Mouse (Mus musculus) thymus, postnatal 4 days (tissue): ENCODE measurements around the gene Crkl.

Experiments
- DNase-seq: peaks from one replicate; pipeline ENCODE4 v3.0.0; 2021

Crkl gene

DNA sequence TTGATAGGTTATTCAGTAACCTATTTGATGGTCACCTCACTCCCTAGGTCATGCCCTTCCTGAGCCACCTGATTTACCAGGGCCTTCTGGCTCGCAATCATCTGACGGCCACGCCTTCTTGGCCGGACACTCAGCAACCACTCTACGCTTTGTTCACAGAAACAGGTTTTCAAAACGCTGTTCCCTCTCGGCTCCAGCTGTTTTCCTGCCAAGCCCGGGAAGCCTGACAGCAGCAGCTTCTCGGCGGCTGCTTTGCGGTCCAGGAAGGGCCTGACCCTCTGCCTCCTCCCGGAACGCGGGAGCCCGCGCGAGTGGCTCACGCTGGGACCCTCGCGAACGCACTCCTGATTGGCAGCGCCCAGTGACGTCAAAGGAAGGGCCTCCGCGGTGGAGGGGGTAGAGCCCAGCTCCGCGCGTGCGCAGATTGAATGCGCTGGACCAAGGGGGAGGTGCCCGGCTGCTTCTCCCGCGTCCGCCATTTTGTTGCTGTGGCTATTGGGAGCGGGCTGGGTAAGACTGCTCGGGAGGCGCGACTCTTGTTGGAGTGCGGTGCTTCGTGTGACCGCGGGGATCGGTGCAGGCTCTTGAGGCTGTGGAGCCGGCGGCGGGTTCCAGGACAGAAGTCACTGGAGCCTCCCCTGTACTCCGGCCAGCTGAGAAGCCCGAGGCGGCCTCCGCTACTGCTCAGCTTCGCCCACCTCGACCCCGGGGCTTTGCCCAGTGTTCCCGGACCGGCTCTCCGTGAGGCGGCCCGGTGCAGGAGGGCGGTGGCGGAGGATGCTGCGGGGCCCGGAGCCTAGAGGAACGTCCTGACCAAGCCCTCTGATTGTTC is at the start of gene Crkl:
Gene Crkl (plus strand): TSS at position 447 of the 832 bp plus-strand sequence.
- peak; percentile 98 for DNase-seq

DNA sequence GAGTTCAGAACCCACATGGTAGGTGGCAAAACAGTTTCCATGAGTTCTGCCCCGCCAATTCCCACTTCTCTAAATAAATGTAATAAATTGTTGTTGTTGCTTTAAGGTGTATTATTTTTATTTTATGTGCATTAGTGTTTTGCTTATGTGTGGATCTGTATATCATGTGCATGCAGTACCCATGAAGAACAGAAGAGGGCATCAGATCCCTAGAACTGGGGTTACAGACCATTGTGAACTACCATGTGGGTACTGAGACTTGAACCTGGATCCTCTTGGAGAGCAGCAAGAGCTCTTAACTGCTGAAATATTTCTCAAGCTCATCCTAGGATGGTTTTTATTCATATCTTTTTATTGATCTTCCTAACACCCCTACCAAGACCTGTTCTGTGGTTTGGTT is 48.9 kb upstream of the Crkl start:
- peak; percentile 61 for DNase-seq

DNA sequence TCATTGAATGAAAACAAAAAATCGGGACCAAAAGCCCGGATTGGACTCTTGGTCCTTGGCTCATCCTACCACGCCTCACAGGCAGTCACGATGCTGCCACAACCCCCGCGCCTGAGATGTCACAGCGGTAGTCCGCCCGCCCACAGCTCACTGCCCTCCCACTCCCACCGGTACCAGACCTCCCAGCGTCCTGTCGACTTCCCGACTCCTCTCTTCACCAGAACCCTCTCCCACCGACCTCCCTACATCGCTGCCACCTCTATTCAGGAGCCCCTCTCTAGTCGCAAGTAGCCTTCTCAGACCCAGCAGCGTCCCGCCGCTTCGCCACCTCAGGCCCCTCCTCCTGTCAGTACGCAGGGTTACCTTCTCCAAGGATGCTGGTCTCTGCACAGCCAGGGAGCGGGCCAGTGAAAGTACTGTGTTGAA is 46.5 kb upstream of the Crkl start:
- peak; percentile 76 for DNase-seq

DNA sequence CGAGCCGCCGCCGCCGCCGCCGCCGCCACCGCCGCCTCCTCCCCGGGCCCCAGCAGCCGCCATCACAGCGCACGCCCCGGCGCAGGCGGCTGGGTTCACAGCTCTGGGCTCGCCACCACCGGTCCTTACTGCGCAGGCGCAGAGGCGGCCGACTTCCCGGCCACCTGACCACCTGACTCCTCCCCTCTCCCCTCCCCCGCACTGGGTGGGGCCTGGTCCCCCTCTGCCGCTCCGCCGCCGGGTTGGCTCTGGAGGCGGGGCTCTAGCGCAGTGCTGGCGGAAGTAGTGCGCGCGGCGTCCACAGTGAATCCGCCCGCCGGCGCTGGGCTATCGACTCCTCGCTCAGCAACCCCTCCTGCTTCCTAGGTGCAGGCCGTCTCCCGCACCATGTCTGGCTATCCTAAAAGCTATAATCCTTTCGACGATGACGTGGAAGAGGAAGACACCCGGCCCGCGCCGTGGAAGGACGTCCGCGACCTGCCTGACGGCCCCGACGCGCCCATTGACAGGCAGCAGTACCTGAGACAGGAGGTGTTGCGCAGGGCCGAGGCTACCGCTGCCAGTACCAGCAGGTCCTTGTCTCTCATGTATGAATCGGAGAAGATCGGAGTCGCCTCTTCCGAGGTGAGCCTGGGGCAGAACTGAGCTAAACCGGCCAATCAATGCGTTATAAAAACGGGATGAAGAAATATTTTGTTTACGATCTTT is 45.9 kb upstream of the Crkl start, which contains the start of the genes Snap29 and Pi4ka:
Gene Snap29 (plus strand): TSS at position 251 of the 708 bp plus-strand sequence.
Gene Pi4ka (minus strand): TSS at position 579 of the 708 bp plus-strand sequence.
- DNase-seq = peak; percentile 100

DNA sequence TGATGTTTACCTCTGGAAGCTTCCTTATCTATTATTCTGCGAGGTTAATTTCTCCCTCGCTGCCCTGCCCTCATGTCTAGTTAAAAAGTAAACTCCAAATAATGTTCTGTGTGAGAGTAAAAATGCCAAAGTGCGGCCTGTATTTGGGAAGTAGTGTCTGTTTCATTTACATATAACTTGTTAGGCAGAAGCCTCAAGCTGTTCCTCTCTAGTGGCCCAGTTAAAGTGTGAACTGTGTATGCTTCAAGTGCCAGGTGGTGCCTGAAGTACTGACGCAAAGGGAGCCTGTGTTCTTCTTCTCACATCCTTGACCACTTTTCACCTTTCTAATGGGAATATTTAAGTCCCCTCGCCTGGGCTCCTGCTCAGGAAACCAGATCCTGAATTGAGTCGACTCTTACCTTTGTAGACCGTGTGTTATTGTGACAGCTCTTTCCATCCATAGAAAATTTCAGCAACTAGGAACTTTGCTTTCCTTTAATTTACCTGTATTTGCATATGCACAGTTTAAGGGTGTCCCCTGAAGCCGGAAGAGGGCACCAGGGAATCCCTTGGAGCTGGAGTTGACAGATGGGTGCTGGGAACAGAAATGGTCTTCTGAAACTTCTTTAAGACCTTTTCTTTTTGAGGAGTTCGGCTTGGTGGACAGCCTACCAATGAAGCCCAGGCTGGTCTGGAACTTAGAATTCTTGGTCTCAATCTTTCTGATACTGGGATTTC is 45.1 kb upstream of the Crkl start:
- DNase-seq = no peak

DNA sequence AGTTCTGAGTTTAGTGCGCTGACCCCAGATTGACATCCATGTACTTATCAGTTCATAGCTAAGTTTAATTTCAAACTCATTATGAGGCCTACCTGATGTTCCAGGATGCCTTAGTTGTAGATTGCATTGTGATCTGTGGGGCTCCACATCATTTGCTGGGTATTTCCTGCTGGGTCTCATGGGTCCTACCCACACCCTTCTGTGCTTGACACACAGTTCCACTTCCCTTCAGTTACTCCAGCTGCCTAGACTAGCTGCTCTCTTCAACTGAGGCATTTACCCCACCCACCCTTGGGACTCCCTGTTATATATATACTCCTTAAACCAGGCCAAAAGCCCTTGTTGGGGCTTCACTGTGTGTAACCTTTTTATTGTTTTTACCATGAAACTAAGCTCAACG is 42.7 kb upstream of the Crkl start:
- no peak for DNase-seq

DNA sequence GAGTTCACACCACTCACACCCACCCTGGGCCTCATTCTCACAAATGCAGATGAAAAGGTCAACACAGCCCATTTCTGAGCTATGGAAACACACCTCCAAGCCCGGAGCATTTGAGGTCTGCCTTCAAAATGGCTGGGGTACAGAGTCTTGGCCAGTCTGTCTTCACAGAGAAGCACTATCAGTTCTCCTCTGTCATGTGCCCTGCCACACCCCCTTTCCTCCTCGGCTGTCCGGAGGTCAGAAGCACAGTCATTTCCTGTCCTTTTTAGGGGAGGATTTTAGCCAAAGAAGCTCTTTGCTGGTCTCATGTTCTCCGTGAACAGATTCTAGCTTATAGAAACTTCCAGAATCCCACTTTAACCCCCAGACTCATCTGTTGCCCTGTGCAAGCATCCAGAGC is 41.6 kb upstream of the Crkl start:
- DNase-seq = no peak

DNA sequence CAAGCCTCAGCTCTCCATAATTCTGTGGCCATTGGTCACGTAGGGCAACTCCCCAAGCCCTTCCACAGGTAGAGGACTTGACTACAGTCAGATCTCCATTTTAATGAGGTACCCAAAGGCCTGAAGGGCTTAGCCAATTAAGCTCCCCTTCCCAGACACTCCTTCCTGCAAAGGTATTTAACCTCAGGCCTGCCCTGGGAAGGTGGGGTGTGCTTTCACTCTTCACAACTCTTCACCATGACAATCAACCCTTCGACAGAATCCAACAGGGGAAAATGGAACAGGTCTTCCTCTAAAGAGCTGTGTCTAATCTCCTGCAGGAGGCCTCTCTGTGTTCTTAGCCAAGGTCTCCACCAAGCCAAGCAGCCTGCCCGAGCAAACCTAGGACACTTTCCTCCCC is 28.8 kb upstream of the Crkl start:
- DNase-seq = no peak

DNA sequence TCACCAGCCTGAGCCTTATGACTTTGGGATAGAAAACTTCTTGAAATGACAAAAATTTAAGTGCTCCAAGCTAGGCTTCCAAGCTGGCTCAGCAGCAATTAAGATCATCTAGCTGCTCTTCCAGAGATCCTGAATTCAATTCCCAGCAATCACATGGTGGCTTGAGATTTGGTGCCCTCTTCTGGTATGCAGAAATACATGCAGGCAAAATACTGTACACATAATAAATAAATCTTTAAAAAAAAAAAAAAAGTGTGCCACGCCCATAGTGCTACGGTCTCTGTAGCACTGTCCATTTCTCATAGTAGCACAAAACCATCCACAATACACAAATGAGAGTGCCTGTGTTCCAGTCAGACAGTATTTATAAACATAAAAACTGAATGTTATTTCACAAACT is 19.2 kb upstream of the Crkl start:
- DNase-seq = no peak

DNA sequence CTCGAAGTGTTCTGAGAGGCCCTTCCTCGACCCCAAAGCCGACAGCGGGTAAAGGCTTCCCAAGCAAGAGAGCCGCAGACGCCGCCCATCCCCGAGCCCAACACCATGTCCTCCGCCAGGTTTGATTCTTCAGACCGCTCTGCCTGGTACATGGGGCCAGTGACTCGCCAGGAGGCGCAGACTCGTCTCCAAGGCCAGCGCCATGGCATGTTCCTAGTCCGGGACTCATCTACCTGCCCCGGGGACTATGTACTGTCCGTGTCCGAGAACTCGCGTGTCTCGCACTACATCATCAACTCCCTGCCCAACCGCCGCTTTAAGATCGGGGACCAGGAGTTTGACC is 557 bp downstream of the Crkl start:
- no peak for DNase-seq

DNA sequence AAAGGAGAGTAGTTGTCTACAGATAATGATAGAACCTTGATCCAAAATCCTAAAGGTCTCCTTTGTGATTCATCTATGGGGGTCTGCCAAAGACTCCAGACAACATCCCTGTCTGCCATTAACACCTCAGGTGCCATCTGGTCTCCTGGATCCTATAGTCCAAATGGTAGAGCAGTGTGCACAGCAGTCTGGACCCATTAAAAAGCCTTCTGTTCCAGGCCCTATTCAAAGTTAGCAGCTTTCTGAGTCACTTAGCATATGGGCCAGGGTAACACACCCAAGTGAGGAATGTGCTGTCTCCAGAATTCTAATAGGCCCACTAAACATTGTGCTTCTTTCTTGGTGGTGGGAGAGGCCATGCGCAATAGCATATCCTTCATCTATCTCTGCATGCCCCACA is 5.1 kb downstream of the Crkl start:
- no peak for DNase-seq

DNA sequence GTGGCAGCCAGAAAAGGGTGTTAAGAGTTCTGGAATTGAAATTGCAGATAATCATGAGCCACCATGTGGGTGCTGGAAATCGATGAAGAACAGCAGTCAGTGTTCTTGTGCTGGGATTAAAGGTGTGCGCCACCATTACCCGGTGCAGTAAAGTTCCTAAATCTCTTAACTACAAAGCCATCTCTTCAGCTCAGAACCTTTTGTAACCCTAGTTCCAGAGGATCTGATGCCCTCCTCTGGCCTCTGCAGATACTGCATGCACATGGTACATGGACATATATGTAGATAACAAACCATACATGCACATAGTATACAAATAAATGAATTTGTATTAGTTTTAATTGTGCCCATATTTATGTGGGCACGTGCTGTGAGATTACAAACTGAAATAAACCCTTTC is 8.5 kb downstream of the Crkl start:
- DNase-seq = peak; percentile 78

DNA sequence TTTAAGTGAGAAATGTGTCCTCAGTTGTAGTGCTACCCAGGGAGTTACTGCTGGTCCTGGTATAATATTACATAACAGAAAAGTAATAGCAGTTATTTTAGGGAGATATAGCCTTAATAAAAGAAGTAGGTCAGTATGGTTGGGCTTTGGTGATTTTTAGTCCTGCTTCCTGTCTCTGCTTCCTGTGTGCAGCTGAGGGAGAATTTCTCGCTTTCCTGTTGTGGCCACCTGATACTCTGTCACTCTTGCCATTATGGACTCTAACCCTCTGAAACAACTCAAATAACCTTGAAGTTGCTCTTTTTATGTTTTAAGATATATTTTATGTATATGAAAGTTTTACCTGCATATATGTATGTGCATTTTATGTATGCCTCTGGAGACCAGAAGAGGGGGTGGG is 9.8 kb downstream of the Crkl start:
- DNase-seq = no peak

DNA sequence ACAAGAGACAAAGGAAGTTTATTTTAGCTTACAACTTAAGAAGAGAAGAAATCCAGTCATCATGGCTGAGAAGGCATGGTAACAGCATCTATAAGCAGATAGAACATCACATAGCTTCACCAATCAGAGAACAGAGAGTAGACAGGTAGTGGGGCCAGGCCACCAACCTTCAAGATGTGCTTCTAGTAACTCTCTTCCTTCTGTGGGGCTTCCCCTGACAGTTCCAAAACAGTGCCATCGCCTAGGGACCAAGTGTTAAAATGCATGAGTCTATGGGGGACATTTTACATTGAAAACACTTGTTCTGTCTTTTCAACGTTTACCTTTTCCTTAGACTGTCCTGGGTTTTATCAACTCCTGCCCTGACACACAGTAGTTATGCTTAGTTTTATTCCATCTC is 11.4 kb downstream of the Crkl start:
- DNase-seq = no peak

DNA sequence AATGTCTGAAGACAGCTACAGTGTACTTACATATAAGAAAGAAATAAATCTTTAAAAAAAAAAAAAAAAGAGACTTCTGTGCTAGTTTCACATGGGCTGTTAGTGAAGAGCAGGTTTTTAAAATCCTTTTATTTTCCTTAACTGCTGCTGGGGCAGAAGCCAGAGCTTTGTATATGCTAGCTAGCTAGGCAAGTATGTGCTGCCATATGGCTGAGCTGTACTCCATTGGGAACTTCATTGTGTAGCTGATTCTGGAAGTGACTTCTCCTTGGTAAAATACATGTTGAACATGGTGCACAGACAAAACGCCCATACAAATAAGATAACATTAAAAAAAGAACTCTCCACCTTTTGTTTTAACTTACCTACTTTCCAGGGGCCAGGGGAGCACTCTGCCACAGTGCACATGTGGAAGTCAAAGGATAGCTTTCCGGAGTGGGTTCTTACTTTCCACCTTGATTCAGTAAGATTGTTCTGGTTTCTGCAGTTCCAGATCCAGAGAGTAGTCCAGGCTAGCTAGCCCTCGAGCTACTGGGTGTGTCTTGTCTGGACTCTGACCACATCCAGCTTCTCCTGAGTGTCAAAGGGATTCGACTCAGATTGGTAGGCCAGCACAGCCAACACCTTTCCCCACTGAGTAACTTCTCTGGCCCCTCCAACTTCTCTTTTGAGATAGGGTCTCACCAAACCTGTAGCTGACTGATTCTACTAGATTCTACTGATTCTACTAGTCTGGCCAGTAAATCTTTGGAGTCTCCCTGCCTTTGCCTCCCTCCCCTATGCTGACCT is 15.3 kb downstream of the Crkl start:
- DNase-seq = no peak

DNA sequence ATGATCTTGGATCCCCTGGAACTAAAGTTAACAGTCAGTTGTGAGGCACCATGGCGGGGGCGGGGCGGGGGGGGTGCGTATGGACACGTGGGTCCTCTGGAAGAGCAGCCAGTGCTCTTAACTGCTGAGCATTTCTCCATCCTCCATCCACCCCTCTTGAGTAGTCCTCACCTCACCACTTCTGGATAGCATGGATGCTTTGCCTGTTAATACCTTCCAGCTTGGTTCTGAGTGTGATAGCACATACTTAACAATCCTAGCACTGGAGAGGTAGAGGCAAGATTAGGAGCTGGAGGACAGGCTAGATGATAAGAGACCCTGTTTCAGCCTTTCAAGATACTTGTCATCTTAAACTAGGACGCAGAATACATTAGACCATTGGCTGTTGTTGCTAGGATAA is 20.7 kb downstream of the Crkl start:
- DNase-seq = no peak

DNA sequence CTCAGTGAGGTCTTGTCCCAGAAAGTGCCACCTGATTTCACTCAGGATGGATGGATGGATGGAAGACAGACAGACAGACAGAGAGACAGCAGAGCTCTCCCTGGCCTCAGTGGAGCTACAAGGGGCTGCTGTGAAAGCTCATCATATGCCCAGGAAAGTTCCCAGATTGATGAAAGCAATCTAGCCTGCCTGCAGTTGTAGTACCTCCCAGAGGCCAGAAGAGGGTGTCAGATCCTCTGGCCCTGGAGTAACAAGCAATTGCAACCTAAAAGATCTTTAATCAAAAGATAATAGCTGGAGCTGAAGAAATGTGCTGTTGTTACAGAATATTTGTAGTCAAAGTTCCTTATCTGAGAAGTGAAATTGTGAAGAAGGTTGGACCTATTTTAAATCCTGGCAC is 22.3 kb downstream of the Crkl start:
- DNase-seq = peak; percentile 57

DNA sequence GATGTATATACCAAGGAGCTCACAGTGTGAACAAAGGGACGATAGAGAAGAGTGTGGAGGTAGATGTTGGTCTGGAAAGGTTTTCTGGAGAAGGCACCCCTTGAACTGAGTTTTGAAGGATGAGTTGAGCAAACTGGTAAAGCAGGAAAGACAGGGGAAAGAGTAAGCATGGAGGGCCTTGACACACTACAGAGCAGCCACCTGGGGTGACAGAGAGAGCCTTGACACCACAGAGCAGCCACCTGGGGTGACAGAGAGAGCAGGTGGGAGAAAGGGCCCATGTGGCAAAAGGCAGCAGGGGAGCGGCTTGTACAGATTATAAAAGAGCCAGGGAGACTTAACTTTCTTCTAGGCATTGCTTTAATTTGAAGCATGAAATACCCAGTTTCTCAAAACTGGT is 23.0 kb downstream of the Crkl start:
- DNase-seq = peak; percentile 53

DNA sequence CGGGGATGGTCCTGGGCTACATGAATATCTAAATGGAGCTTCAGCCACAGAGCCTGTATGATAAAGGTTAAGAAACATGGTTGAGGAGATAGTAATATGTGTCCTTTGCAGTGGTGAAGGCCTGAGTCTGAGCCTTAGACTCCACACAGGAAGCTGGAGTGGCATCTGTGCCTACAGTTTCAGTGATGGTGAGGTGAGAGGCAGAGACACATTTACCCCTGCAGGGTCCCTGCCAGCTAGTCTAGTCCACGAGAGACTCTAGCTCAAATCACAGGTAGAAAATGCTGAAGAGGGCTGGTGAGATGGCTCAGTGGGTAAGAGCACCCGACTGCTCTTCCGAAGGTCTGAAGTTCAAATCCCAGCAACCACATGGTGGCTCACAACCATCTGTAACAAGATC is 23.5 kb downstream of the Crkl start:
- DNase-seq = no peak

DNA sequence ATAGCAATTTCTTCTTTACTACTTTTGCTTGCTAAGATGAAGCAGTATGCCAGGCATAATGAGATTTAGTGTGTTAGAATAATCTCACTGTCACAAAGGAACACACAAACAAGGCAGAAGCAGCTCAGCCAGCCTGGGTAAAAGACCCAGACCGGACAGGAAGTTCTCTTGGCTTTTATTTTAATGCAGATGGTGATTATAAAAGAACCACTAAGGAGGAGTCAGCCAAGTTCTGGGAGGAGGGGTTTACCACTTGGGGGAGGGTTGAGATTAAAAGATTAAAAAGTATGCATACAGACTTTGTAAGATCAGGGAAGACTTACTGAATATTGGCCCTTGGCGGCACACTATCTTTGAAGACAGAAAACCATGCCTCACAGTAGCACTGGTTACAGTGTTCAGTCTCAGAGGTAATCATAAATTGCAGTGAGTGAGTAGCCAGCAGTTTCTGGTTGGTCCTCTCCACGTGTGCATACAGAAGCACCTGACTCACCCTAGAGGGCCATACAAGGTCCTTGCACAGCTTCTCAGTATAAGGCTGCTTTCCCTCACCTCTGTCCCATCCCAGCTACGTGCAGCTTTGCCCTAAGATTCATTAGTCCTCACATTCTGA is 26.6 kb downstream of the Crkl start:
- no peak for DNase-seq

DNA sequence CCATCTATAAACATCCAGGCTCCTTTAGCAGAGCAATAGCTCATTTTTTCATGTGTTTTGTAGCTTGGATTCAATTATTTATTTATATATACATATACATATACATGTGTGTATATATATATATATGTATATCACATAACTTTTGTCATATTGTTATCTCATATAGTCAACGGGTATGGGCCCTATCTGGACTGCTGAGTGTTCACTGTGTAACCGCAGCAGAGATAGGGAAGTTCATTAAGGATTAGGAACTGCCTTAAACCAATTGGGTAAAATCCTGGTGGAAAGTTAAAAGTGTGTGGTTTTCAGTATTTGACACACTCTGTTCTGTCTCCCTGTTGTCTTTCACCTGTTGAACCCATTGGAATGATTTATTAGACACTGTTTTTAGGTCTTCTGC is 29.7 kb downstream of the Crkl start:
- DNase-seq = no peak

DNA sequence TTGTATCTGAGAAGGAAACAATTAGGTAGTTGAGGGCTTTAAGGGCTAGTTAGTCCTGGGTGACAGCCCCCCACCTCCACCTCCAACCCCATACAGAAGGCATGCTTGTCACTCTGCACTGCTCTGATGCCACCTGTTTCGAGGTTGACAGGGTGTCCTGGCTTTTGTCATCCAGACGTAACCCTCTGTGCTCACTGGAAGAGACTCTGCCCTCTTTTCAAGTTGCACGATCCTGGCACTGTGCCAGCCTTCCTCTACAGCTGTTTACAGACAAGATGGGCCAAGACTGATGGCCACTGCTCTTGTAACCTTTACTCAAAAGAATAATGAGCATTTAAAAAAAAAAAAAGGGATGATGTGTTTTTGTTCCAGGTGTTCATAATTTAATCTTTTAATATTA is 34.7 kb downstream of the Crkl start:
- DNase-seq = peak; percentile 60
